Mouse (Mus musculus): Measurements from ENCODE around the gene Chpf. TPM values are rescaled to one million over a fixed set of nuclear protein-coding genes. Genes with fewer than 3 reads are reported as not detected.

The Chpf gene
- polyA plus RNA-seq, 1 experiment from 2014 or later: 21.6 TPM

GRCm38 (mm10) chr1:75442811-75443210, 36.3 kb downstream of the Chpf start:
- Histone ChIP-seq H3K9ac (ENCODE audit: low read length) (no peak overlapping the region), H3K4me1 (ENCODE audit: control insufficient read depth, insufficient read depth, low read length) (peaks cover 52% of the 10 kb centered on the region), H3K27me3 (replicated peaks; ENCODE audit: control insufficient read depth, insufficient read depth, low read length) (peaks cover 6% of the 10 kb centered on the region; the same call in 1 of the 2 replicates), H3K27ac (ENCODE audit: low read depth, low read length) (peak overlapping the region; percentile 76), H3K4me3 (ENCODE audit: low read depth, low read length) (no peak overlapping the region), H3K4me2 (ENCODE audit: low read length) (0 out of 2 replicates have a peak overlapping the region, but pooled peaks have one; percentile 12), H3K36me3 (ENCODE audit: control insufficient read depth, insufficient read depth, low read length) (no peaks in the 10 kb centered on the region), H3K9me3 (replicated peaks; ENCODE audit: control insufficient read depth, low read length) (no peaks in the 10 kb centered on the region)
- DNase-seq (ENCODE audit: low spot score) (no peak), ATAC-seq (no peak)
- WGBS: 33% methylated on average over 8 of the region's 8 CpGs

- Histone ChIP-seq H3K27ac (ENCODE audit: low read depth, low read length) (no peak overlapping the region), H3K27me3 (replicated peaks; ENCODE audit: control insufficient read depth, insufficient read depth, low read length) (peaks cover 4% of the 10 kb centered on the region; the same call in 1 of the 2 replicates), H3K9ac (ENCODE audit: low read length) (no peak overlapping the region), H3K9me3 (replicated peaks; ENCODE audit: control insufficient read depth, low read length) (no peaks in the 10 kb centered on the region), H3K4me1 (ENCODE audit: control insufficient read depth, insufficient read depth, low read length) (peaks cover 46% of the 10 kb centered on the region), H3K36me3 (ENCODE audit: control insufficient read depth, insufficient read depth, low read length) (no peaks in the 10 kb centered on the region), H3K4me2 (ENCODE audit: low read length) (no peak overlapping the region), H3K4me3 (ENCODE audit: low read depth, low read length) (no peak overlapping the region)
- WGBS: 84% methylated on average over 9 of the region's 9 CpGs
- no peak for DNase-seq (ENCODE audit: low spot score)
- no peak for ATAC-seq
These were observed 36.9 kb downstream of the Chpf start for GRCm38 (mm10) chr1:75442171-75442570.

GRCm38 (mm10) chr1:75441471-75441996, 37.6 kb downstream of the Chpf start:
- no peak overlapping the region for H3K4me2 ChIP-seq (ENCODE audit: low read length)
- H3K27ac ChIP-seq (ENCODE audit: low read depth, low read length): no peak overlapping the region
- no peaks in the 10 kb centered on the region for H3K9me3 ChIP-seq (replicated peaks; ENCODE audit: control insufficient read depth, low read length)
- ATAC-seq (no peak), DNase-seq (ENCODE audit: low spot score) (no peak)
- H3K4me1 ChIP-seq (ENCODE audit: control insufficient read depth, insufficient read depth, low read length): peaks cover 41% of the 10 kb centered on the region
- H3K9ac ChIP-seq (ENCODE audit: low read length): no peak overlapping the region
- H3K4me3 ChIP-seq (ENCODE audit: low read depth, low read length): no peak overlapping the region
- WGBS: 87% methylated on average over 15 of the region's 15 CpGs
- H3K36me3 ChIP-seq (ENCODE audit: control insufficient read depth, insufficient read depth, low read length): no peaks in the 10 kb centered on the region
- no peaks in the 10 kb centered on the region for H3K27me3 ChIP-seq (replicated peaks; ENCODE audit: control insufficient read depth, insufficient read depth, low read length)

GRCm38 (mm10) chr1:75440661-75441060, 38.4 kb downstream of the Chpf start:
- ATAC-seq (no peak), DNase-seq (ENCODE audit: low spot score) (no peak)
- Histone ChIP-seq H3K27me3 (replicated peaks; ENCODE audit: control insufficient read depth, insufficient read depth, low read length) (no peaks in the 10 kb centered on the region), H3K4me3 (ENCODE audit: low read depth, low read length) (no peak overlapping the region), H3K27ac (ENCODE audit: low read depth, low read length) (no peak overlapping the region), H3K4me2 (ENCODE audit: low read length) (no peak overlapping the region), H3K4me1 (ENCODE audit: control insufficient read depth, insufficient read depth, low read length) (peaks cover 36% of the 10 kb centered on the region), H3K9ac (ENCODE audit: low read length) (no peak overlapping the region), H3K36me3 (ENCODE audit: control insufficient read depth, insufficient read depth, low read length) (no peaks in the 10 kb centered on the region), H3K9me3 (replicated peaks; ENCODE audit: control insufficient read depth, low read length) (no peaks in the 10 kb centered on the region)
- 94% methylated on average over 7 of the region's 7 CpGs for WGBS

- WGBS: 81% methylated on average over 8 of the region's 9 CpGs
- Histone ChIP-seq H3K4me1 (ENCODE audit: control insufficient read depth, insufficient read depth, low read length) (peaks cover 19% of the 10 kb centered on the region), H3K27ac (ENCODE audit: low read depth, low read length) (no peak overlapping the region)
These were observed 40.3 kb downstream of the Chpf start for GRCm38 (mm10) chr1:75438782-75439181.

GRCm38 (mm10) chr1:75435475-75436328, 43.4 kb downstream of the Chpf start, which contains the start of gene Gmppa:
TSS of gene Gmppa (plus strand) at chr1:75435930.
- H3K9ac ChIP-seq (ENCODE audit: low read length): peak within 1 kb of the TSS; percentile 79

More at GRCm38 (mm10) chr1:75438782-75439181, 40.3 kb downstream of the Chpf start:
- Histone ChIP-seq H3K4me3 (ENCODE audit: low read depth, low read length) (no peak overlapping the region), H3K4me2 (ENCODE audit: low read length) (no peak overlapping the region), H3K9me3 (replicated peaks; ENCODE audit: control insufficient read depth, low read length) (no peaks in the 10 kb centered on the region), H3K9ac (ENCODE audit: low read length) (no peak overlapping the region), H3K36me3 (ENCODE audit: control insufficient read depth, insufficient read depth, low read length) (no peaks in the 10 kb centered on the region), H3K27me3 (replicated peaks; ENCODE audit: control insufficient read depth, insufficient read depth, low read length) (no peaks in the 10 kb centered on the region)
- ATAC-seq: no peak
- DNase-seq (ENCODE audit: low spot score): no peak

GRCm38 (mm10) chr1:75425796-75426471, 53.2 kb downstream of the Chpf start:
- Histone ChIP-seq H3K27ac (ENCODE audit: low read depth, low read length) (no peak overlapping the region), H3K4me1 (ENCODE audit: control insufficient read depth, insufficient read depth, low read length) (peaks cover 11% of the 10 kb centered on the region), H3K27me3 (replicated peaks; ENCODE audit: control insufficient read depth, insufficient read depth, low read length) (peaks cover 42% of the 10 kb centered on the region), H3K9me3 (replicated peaks; ENCODE audit: control insufficient read depth, low read length) (no peaks in the 10 kb centered on the region), H3K4me2 (ENCODE audit: low read length) (no peak overlapping the region), H3K9ac (ENCODE audit: low read length) (no peak overlapping the region), H3K36me3 (ENCODE audit: control insufficient read depth, insufficient read depth, low read length) (no peaks in the 10 kb centered on the region), H3K4me3 (ENCODE audit: low read depth, low read length) (no peak overlapping the region)
- 38% methylated on average over 10 of the region's 10 CpGs for WGBS
- no peak for ATAC-seq
- peak; percentile 71 for DNase-seq (ENCODE audit: low spot score)

More at GRCm38 (mm10) chr1:75435475-75436328, 43.4 kb downstream of the Chpf start, which contains the start of gene Gmppa:
- no peaks in the 10 kb centered on the region for H3K9me3 ChIP-seq (replicated peaks; ENCODE audit: control insufficient read depth, low read length)
- peak within 1 kb of the TSS; percentile 66 for H3K4me2 ChIP-seq (ENCODE audit: low read length)
- peaks cover 5% of the 10 kb centered on the region for H3K4me1 ChIP-seq (ENCODE audit: control insufficient read depth, insufficient read depth, low read length)
- no peaks in the 10 kb centered on the region for H3K27me3 ChIP-seq (replicated peaks; ENCODE audit: control insufficient read depth, insufficient read depth, low read length)
- DNase-seq (ENCODE audit: low spot score) (peak; percentile 96), ATAC-seq (peak; percentile 93)
- H3K4me3 ChIP-seq (ENCODE audit: low read depth, low read length): peak within 1 kb of the TSS; percentile 55
- no peaks in the 10 kb centered on the region for H3K36me3 ChIP-seq (ENCODE audit: control insufficient read depth, insufficient read depth, low read length)
- 0 out of 2 replicates have a peak within 1 kb of the TSS, but pooled peaks have one; percentile 27 for H3K27ac ChIP-seq (ENCODE audit: low read depth, low read length)
- 6% methylated on average over 28 of the region's 28 CpGs for WGBS

Measured in forebrain, embryonic 14.5 days (tissue).